Mouse (Mus musculus): ENCODE results near the gene Jarid2. TPM values are rescaled to one million over a fixed set of nuclear protein-coding genes. Genes with fewer than 3 reads are reported as not detected.

Gene Jarid2
- total and polyA plus RNA-seq, 3 experiments, result 7.3 to 24.5 (median 20.2) TPM

DNA sequence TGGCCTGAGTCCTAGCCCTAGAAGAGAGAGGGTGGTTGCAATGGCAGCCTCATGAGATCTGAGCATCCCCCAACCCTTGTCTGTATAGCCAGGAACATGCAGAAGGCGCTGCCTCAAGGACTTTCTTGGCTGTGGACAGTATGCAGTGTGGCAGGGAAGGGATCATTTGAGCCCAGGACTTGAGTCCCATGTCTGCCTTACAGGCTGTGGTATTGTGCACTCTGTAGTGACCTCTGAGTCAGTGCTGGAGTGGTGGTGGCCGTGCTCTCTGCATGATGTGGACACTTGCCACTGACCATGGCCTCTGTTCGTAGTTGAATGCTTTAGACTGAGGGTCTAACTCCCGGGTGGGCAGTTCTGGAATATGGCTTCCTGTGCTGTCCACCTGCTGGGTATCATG, 187.9 kb downstream of the Jarid2 start:
- WGBS, result 91% methylated on average over 4 of the region's 4 CpGs
- no peak overlapping the region for H3K9ac ChIP-seq (ENCODE audit: low read depth, low read length)
- no peaks in the 10 kb centered on the region for H3K4me1 ChIP-seq (ENCODE audit: control insufficient read depth, insufficient read depth, low read length)
- no peaks in the 10 kb centered on the region for H3K79me2 ChIP-seq (replicated peaks; ENCODE audit: control insufficient read depth, insufficient read depth, low read length)
- no peaks in the 10 kb centered on the region for H3K27me3 ChIP-seq (ENCODE audit: control insufficient read depth, insufficient read depth, low read length)
- no peak overlapping the region for H3K27ac ChIP-seq
- no peak for DNase-seq
- no peak overlapping the region for H3K4me3 ChIP-seq
- H3K36me3 ChIP-seq (ENCODE audit: control insufficient read depth, insufficient read depth, low read length), result peaks cover 7% of the 10 kb centered on the region
- intact Hi-C loops (cut with DNase I), result no loop called here
- TF ChIP-seq EP300 (IDR thresholded peaks at IDR 0.05; ENCODE audit: insufficient read depth, low read depth, low read length) (no peak), POLR2A (IDR thresholded peaks at IDR 0.05; ENCODE audit: insufficient read depth, low read depth, low read length) (no peak), CTCF (IDR thresholded peaks at IDR 0.05) (no peak)

DNA sequence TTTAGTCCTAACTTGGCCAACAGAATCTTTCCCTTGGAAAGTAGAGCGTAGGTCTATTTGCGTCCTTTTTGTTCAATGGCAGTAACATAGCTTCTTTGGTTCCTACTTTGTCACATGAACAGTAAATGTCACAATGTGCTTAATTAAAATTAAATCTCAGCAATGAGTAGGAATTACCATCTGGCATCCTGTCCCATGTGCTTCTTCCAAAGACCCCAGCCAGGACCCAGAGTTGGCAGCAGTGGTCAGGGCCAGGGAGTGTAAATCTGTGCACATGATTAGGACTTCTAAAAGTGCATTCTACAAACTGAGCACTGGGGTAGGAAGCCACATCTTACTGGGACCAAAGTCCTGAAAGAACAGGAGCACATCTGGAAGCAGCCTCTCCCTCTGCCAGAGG, 189.0 kb downstream of the Jarid2 start:
- no peaks in the 10 kb centered on the region for H3K79me2 ChIP-seq (replicated peaks; ENCODE audit: control insufficient read depth, insufficient read depth, low read length)
- H3K36me3 ChIP-seq (ENCODE audit: control insufficient read depth, insufficient read depth, low read length), result peaks cover 3% of the 10 kb centered on the region
- H3K4me3 ChIP-seq, result no peak overlapping the region
- TF ChIP-seq CTCF (IDR thresholded peaks at IDR 0.05) (no peak), EP300 (IDR thresholded peaks at IDR 0.05; ENCODE audit: insufficient read depth, low read depth, low read length) (no peak), POLR2A (IDR thresholded peaks at IDR 0.05; ENCODE audit: insufficient read depth, low read depth, low read length) (no peak)
- H3K4me1 ChIP-seq (ENCODE audit: control insufficient read depth, insufficient read depth, low read length), result no peaks in the 10 kb centered on the region
- intact Hi-C loops (cut with DNase I), result no loop called here
- DNase-seq, result no peak
- 96% methylated on average over 2 of the region's 2 CpGs for WGBS
- H3K27ac ChIP-seq, result no peak overlapping the region
- no peak overlapping the region for H3K9ac ChIP-seq (ENCODE audit: low read depth, low read length)
- no peaks in the 10 kb centered on the region for H3K27me3 ChIP-seq (ENCODE audit: control insufficient read depth, insufficient read depth, low read length)

DNA sequence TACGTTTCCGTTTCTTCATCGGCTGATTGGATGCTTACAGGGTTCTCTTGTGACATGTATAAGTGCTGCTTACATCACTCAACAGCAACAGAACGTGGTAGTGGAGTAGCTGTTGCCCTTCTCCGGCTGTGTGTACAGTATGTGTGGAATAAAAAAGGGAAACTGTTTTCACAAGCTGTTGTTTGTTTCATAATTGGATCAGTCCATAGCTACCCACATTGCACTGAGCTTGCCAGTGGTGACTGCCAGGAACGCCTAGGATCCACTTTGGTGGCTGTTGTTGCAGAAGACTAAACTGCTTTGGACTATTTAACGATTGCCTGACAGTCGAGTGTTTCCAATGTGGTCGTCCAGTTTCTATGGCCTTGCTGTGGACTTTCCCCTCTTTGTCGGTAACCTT, 191.8 kb downstream of the Jarid2 start:
- no peak for DNase-seq
- TF ChIP-seq EP300 (IDR thresholded peaks at IDR 0.05; ENCODE audit: insufficient read depth, low read depth, low read length), result no peak
- TF ChIP-seq CTCF (IDR thresholded peaks at IDR 0.05), result no peak
- TF ChIP-seq POLR2A (IDR thresholded peaks at IDR 0.05; ENCODE audit: insufficient read depth, low read depth, low read length), result no peak
- Histone ChIP-seq H3K27me3 (ENCODE audit: control insufficient read depth, insufficient read depth, low read length) (no peaks in the 10 kb centered on the region), H3K4me3 (no peak overlapping the region), H3K79me2 (replicated peaks; ENCODE audit: control insufficient read depth, insufficient read depth, low read length) (no peaks in the 10 kb centered on the region), H3K9ac (ENCODE audit: low read depth, low read length) (no peak overlapping the region), H3K36me3 (ENCODE audit: control insufficient read depth, insufficient read depth, low read length) (no peaks in the 10 kb centered on the region), H3K4me1 (ENCODE audit: control insufficient read depth, insufficient read depth, low read length) (no peaks in the 10 kb centered on the region), H3K27ac (no peak overlapping the region)
- intact Hi-C loops (cut with DNase I), result no loop called here
- 78% methylated on average over 10 of the region's 10 CpGs for WGBS

DNA sequence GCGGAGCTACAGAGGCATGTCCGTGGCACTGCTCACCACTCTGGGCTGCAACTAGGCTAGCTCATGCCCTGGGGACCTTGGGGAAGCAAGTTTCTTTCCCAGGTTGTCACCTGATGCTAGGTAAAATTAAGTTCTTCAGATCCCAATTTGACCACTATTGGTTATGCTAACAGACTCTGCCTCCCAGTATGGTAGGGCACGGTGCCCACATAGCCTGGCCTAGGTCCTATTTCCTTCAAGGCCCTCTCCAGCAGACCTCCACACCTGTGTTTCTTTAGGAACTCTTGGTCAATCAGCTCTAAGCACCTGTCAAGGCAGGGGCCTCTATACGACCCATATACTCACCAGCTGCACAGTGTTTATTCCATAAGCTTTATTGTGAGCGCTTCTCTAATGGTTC, 192.4 kb downstream of the Jarid2 start:
- Histone ChIP-seq H3K4me3 (no peak overlapping the region), H3K4me1 (ENCODE audit: control insufficient read depth, insufficient read depth, low read length) (no peaks in the 10 kb centered on the region), H3K9ac (ENCODE audit: low read depth, low read length) (no peak overlapping the region), H3K27me3 (ENCODE audit: control insufficient read depth, insufficient read depth, low read length) (no peaks in the 10 kb centered on the region), H3K36me3 (ENCODE audit: control insufficient read depth, insufficient read depth, low read length) (no peaks in the 10 kb centered on the region), H3K79me2 (replicated peaks; ENCODE audit: control insufficient read depth, insufficient read depth, low read length) (no peaks in the 10 kb centered on the region), H3K27ac (no peak overlapping the region)
- DNase-seq, result no peak
- 96% methylated on average over 5 of the region's 5 CpGs for WGBS
- intact Hi-C loops (cut with DNase I), result no loop called here
- TF ChIP-seq CTCF (IDR thresholded peaks at IDR 0.05), result no peak
- no peak for TF ChIP-seq EP300 (IDR thresholded peaks at IDR 0.05; ENCODE audit: insufficient read depth, low read depth, low read length)

DNA sequence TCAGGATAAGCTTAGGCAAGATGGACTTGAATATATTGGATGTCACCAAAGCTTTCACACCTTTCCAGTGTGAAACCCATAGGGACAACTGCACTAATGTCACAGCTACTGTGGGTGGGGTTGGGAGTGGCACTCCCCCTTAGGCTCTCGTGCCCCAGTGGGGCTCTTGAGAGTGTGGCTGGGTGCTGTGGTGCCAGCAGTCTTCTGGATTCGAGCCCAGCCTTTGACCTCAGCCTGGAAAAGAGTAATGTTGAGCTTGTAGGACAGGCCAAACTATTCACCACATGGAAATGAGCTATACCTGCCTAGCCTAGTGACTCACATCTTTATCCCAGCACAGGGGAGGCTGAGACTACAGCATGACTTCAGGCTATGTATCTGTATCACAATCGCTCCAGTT, 194.8 kb downstream of the Jarid2 start:
- Histone ChIP-seq H3K4me1 (ENCODE audit: control insufficient read depth, insufficient read depth, low read length) (peaks cover 5% of the 10 kb centered on the region), H3K27me3 (ENCODE audit: control insufficient read depth, insufficient read depth, low read length) (no peaks in the 10 kb centered on the region), H3K36me3 (ENCODE audit: control insufficient read depth, insufficient read depth, low read length) (peaks cover 6% of the 10 kb centered on the region; the same call in 1 of the 2 replicates), H3K4me3 (no peak overlapping the region), H3K27ac (no peak overlapping the region), H3K9ac (ENCODE audit: low read depth, low read length) (no peak overlapping the region), H3K79me2 (replicated peaks; ENCODE audit: control insufficient read depth, insufficient read depth, low read length) (no peaks in the 10 kb centered on the region)
- TF ChIP-seq CTCF (IDR thresholded peaks at IDR 0.05) (no peak), POLR2A (IDR thresholded peaks at IDR 0.05; ENCODE audit: insufficient read depth, low read depth, low read length) (no peak), EP300 (IDR thresholded peaks at IDR 0.05; ENCODE audit: insufficient read depth, low read depth, low read length) (no peak)
- intact Hi-C loops (cut with DNase I), result no loop called here
- WGBS, result 73% methylated on average over 3 of the region's 3 CpGs
- DNase-seq, result peak in 1 of 2 experiments; percentile 56

DNA sequence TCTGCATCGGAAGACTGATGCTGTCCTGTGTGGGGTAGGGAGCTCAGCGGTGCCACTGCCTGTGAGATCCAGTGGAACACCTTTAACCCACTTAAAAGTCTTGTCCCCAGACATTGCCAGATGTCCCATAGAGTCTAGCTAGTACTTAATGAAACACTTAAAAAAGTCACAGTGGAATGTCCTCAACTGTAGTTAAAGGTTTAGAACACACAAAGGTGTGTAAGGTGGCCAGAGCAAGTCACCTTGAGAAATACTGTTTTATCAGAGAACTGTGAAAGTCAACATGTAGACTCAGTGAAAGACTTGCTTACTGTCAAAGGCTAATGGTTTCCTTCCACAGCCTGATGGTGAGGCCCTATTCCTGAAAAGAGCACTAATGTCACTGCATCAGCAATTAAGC, 195.9 kb downstream of the Jarid2 start:
- DNase-seq, result no peak
- H3K79me2 ChIP-seq (replicated peaks; ENCODE audit: control insufficient read depth, insufficient read depth, low read length), result no peaks in the 10 kb centered on the region
- TF ChIP-seq EP300 (IDR thresholded peaks at IDR 0.05; ENCODE audit: insufficient read depth, low read depth, low read length) (no peak), CTCF (IDR thresholded peaks at IDR 0.05) (no peak), POLR2A (IDR thresholded peaks at IDR 0.05; ENCODE audit: insufficient read depth, low read depth, low read length) (no peak)
- no peak overlapping the region for H3K27ac ChIP-seq
- intact Hi-C loops (cut with DNase I), result no loop called here
- WGBS, result 93% methylated on average over 2 of the region's 2 CpGs
- H3K4me3 ChIP-seq, result no peak overlapping the region
- H3K27me3 ChIP-seq (ENCODE audit: control insufficient read depth, insufficient read depth, low read length), result no peaks in the 10 kb centered on the region
- peaks cover 6% of the 10 kb centered on the region; the same call in 1 of the 2 replicates for H3K36me3 ChIP-seq (ENCODE audit: control insufficient read depth, insufficient read depth, low read length)
- peaks cover 5% of the 10 kb centered on the region for H3K4me1 ChIP-seq (ENCODE audit: control insufficient read depth, insufficient read depth, low read length)
- no peak overlapping the region for H3K9ac ChIP-seq (ENCODE audit: low read depth, low read length)

All from heart, adult 2 months (tissue).